Mouse (Mus musculus): ENCODE results near the gene Fads2. TPM values are rescaled to one million over a fixed set of nuclear protein-coding genes. Genes with fewer than 3 reads are reported as not detected.

Fads2 gene
- polyA plus RNA-seq, 1 experiment = 36.3 TPM

DNA sequence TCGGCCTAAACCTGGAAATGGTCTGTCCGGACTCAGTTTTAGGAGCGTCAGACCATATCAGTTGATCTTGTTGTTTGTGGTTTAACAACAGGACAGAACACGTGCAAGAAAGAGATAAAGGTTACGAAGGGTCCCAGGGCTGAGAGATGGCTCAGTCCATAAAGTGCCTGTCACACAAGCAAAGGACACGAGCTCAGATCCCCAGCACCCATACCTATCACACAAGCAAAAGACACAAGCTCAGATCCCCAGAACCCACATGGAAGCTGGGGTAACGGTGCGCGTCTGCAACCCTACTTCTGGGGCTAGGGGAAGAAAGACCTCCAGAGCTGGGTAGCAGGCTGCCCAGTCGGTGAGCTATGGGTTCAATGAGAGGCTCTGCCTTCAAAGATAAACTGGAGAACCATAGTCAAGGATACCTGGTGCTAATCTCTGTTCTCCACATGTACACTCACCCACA is 3.5 kb upstream of the Fads2 start:
- no peak for DNase-seq
- no peak overlapping the region for H3K4me3 ChIP-seq (ENCODE audit: control insufficient read depth, insufficient read depth, low read length)
- H3K4me1 ChIP-seq (replicated peaks; ENCODE audit: control insufficient read depth, insufficient read depth, low read length) = peaks cover 15% of the 10 kb centered on the region
- TF ChIP-seq CTCF (IDR thresholded peaks at IDR 0.05; ENCODE audit: borderline replicate concordance, control insufficient read depth, extremely low read depth, insufficient read depth, low read length, poor library complexity) = no peak
- no peak for TF ChIP-seq POLR2A (IDR thresholded peaks at IDR 0.05; ENCODE audit: control insufficient read depth, extremely low read depth, insufficient read depth, low read length, poor library complexity)
- WGBS = 37% methylated on average over 10 of the region's 10 CpGs
- no peak overlapping the region for H3K27ac ChIP-seq (ENCODE audit: control insufficient read depth, insufficient read depth, low read length)
- H3K27me3 ChIP-seq (ENCODE audit: control insufficient read depth, insufficient read depth, low read length) = no peaks in the 10 kb centered on the region
- no peaks in the 10 kb centered on the region for H3K36me3 ChIP-seq (ENCODE audit: control insufficient read depth, insufficient read depth, low read length)

DNA sequence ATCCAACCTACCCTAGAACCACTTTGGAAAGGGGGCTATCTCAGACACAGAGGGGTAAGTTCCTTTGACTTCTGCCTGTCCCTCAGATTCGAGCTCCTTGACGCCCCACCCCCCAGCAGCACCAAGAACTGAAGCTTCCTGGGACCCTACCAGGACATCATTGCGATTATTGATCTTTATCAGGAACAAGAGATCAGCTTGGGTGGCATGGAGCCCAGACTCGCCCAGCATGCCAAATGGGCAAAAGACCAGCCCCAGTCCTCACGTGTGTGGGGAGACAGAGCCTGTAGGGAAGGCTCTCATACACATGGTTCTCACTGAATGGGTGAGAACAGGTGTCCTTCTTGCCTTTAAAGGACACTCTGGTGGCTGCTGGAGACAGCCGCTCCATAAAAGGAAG is 2.7 kb upstream of the Fads2 start:
- no peak overlapping the region for H3K4me3 ChIP-seq (ENCODE audit: control insufficient read depth, insufficient read depth, low read length)
- peaks cover 18% of the 10 kb centered on the region for H3K4me1 ChIP-seq (replicated peaks; ENCODE audit: control insufficient read depth, insufficient read depth, low read length)
- no peak overlapping the region for H3K27ac ChIP-seq (ENCODE audit: control insufficient read depth, insufficient read depth, low read length)
- TF ChIP-seq POLR2A (IDR thresholded peaks at IDR 0.05; ENCODE audit: control insufficient read depth, extremely low read depth, insufficient read depth, low read length, poor library complexity) = no peak
- TF ChIP-seq CTCF (IDR thresholded peaks at IDR 0.05; ENCODE audit: borderline replicate concordance, control insufficient read depth, extremely low read depth, insufficient read depth, low read length, poor library complexity) = no peak
- no peaks in the 10 kb centered on the region for H3K36me3 ChIP-seq (ENCODE audit: control insufficient read depth, insufficient read depth, low read length)
- DNase-seq = no peak
- H3K27me3 ChIP-seq (ENCODE audit: control insufficient read depth, insufficient read depth, low read length) = no peaks in the 10 kb centered on the region
- 78% methylated on average over 6 of the region's 6 CpGs for WGBS

DNA sequence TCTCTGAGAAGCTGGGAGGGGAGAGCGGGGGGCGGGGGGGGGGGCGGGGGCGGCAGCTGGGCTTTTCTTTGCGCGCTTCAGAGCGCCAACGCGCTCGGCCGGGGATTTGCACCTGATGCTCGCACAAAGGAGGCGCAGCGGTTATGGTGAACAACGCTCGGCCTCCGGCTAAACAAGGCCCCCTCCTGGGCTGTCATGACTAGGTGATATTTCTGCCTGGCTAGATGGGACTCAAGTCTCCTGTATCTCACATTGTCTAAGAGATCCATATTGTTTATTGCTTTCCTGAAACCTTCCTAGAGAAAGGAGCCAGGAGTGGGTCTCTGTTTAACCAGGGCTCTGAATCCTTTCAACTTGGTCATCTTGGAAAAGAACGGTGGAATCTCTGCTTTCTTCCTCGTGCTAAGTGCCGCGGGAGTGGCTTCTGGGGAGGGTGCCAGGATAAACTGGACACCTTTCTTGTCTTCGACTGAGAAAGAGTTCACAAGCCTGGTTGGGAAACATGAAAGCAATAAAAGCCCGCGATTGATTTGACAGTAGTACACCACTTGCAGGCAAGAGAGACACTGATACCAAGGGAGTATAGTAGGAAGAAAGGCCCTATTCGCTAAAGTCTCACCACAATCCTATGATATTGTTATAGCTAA is 631 bp upstream of the Fads2 start:
- H3K27me3 ChIP-seq (ENCODE audit: control insufficient read depth, insufficient read depth, low read length) = no peaks in the 10 kb centered on the region
- TF ChIP-seq CTCF (IDR thresholded peaks at IDR 0.05; ENCODE audit: borderline replicate concordance, control insufficient read depth, extremely low read depth, insufficient read depth, low read length, poor library complexity) (no peak), POLR2A (IDR thresholded peaks at IDR 0.05; ENCODE audit: control insufficient read depth, extremely low read depth, insufficient read depth, low read length, poor library complexity) (no peak)
- H3K36me3 ChIP-seq (ENCODE audit: control insufficient read depth, insufficient read depth, low read length) = no peaks in the 10 kb centered on the region
- WGBS = 16% methylated on average over 21 of the region's 25 CpGs
- no peak overlapping the region for H3K27ac ChIP-seq (ENCODE audit: control insufficient read depth, insufficient read depth, low read length)
- peaks cover 18% of the 10 kb centered on the region for H3K4me1 ChIP-seq (replicated peaks; ENCODE audit: control insufficient read depth, insufficient read depth, low read length)
- peak; percentile 51 for DNase-seq
- H3K4me3 ChIP-seq (ENCODE audit: control insufficient read depth, insufficient read depth, low read length) = peak overlapping the region; percentile 64

DNA sequence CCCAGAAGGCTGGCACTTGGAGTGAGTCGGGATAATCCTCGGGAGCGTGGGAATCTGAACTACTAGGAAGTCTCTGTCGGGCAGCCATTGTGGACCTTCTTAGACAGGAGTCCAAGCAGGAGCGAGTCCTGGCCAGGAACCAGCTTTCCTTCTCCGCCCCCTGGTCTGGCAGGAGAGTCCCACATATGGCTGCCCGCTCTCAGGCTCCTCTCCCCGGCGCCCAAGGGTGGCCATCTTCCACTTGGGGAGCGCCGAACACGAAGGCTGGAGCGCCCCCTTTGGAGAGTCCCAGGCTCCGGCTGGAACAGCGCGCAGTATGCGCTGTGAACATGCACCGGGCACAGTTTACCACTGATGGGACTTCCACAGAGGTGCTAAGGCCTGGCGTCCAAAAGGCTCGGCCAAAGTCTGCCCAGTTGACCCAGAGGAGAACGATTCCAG is 895 bp downstream of the Fads2 start:
- WGBS = under 1% methylated on average over 21 of the region's 21 CpGs
- Histone ChIP-seq H3K27ac (ENCODE audit: control insufficient read depth, insufficient read depth, low read length) (no peak overlapping the region), H3K27me3 (ENCODE audit: control insufficient read depth, insufficient read depth, low read length) (no peaks in the 10 kb centered on the region), H3K36me3 (ENCODE audit: control insufficient read depth, insufficient read depth, low read length) (no peaks in the 10 kb centered on the region), H3K4me3 (ENCODE audit: control insufficient read depth, insufficient read depth, low read length) (peak overlapping the region; percentile 64), H3K4me1 (replicated peaks; ENCODE audit: control insufficient read depth, insufficient read depth, low read length) (peaks cover 18% of the 10 kb centered on the region)
- DNase-seq = peak; percentile 75
- TF ChIP-seq POLR2A (IDR thresholded peaks at IDR 0.05; ENCODE audit: control insufficient read depth, extremely low read depth, insufficient read depth, low read length, poor library complexity) = 0 out of 2 replicates have a peak, but pooled peaks have one; percentile 26
- TF ChIP-seq CTCF (IDR thresholded peaks at IDR 0.05; ENCODE audit: borderline replicate concordance, control insufficient read depth, extremely low read depth, insufficient read depth, low read length, poor library complexity) = peak; percentile 57; the same call in 1 of the 2 replicates

DNA sequence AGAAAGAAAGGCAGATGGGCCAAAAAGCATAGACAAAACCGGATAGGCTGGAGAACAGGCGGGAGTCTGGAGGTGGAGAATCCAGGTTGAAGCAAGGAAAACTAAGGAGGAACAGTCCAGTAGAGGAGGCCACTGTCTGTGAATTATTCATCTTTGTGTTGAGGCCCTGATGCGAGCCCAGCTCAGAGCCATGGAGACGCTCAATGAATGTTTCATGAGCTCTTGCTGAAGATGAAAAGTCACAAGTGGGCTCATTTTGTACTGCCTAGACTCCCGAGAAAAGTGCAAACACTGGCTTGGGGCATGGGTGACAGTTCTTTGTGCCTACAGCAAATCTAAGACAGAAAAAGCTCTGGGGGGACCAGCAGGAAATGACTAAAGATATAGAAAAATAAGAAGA is 3.7 kb downstream of the Fads2 start:
- no peak overlapping the region for H3K4me3 ChIP-seq (ENCODE audit: control insufficient read depth, insufficient read depth, low read length)
- H3K36me3 ChIP-seq (ENCODE audit: control insufficient read depth, insufficient read depth, low read length) = no peaks in the 10 kb centered on the region
- DNase-seq = no peak
- TF ChIP-seq POLR2A (IDR thresholded peaks at IDR 0.05; ENCODE audit: control insufficient read depth, extremely low read depth, insufficient read depth, low read length, poor library complexity) (no peak), CTCF (IDR thresholded peaks at IDR 0.05; ENCODE audit: borderline replicate concordance, control insufficient read depth, extremely low read depth, insufficient read depth, low read length, poor library complexity) (no peak)
- no peaks in the 10 kb centered on the region for H3K27me3 ChIP-seq (ENCODE audit: control insufficient read depth, insufficient read depth, low read length)
- no peak overlapping the region for H3K27ac ChIP-seq (ENCODE audit: control insufficient read depth, insufficient read depth, low read length)
- peaks cover 18% of the 10 kb centered on the region for H3K4me1 ChIP-seq (replicated peaks; ENCODE audit: control insufficient read depth, insufficient read depth, low read length)
- WGBS = 91% methylated on average over 5 of the region's 5 CpGs

DNA sequence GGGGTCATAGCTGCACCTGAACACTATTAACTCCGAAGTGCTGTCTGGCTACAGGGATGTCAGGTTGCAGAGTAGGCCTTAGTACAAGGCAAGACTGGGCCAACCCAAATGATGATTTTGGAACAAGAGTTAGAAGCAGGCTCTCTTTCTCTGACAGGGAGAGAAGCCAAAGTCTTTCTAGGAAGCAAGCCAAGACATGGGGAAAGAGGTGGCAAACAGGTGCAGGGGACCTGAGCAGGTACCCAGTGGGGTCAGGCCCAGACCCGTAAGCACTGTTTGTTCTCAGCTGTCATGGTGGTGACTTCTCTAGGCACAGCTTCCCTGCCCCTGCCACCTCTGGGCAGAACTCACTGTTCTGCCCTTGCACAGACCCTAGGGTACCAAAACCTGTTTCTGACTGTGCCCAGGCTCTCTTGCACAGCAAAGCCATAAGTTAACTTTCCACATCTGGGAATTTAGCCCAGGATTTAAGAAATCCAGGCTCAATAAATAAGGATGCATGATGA is 5.1 kb downstream of the Fads2 start:
- Histone ChIP-seq H3K4me3 (ENCODE audit: control insufficient read depth, insufficient read depth, low read length) (no peak overlapping the region), H3K27ac (ENCODE audit: control insufficient read depth, insufficient read depth, low read length) (no peak overlapping the region), H3K36me3 (ENCODE audit: control insufficient read depth, insufficient read depth, low read length) (no peaks in the 10 kb centered on the region), H3K4me1 (replicated peaks; ENCODE audit: control insufficient read depth, insufficient read depth, low read length) (peaks cover 16% of the 10 kb centered on the region), H3K27me3 (ENCODE audit: control insufficient read depth, insufficient read depth, low read length) (no peaks in the 10 kb centered on the region)
- TF ChIP-seq POLR2A (IDR thresholded peaks at IDR 0.05; ENCODE audit: control insufficient read depth, extremely low read depth, insufficient read depth, low read length, poor library complexity) = no peak
- no peak for TF ChIP-seq CTCF (IDR thresholded peaks at IDR 0.05; ENCODE audit: borderline replicate concordance, control insufficient read depth, extremely low read depth, insufficient read depth, low read length, poor library complexity)
- 93% methylated on average over 2 of the region's 2 CpGs for WGBS
- no peak for DNase-seq
